Mouse (Mus musculus): ENCODE measurements at regions not wholly inside any gene's neighbourhood (a gene's known extent, or its start where the extent isn't known, plus 50 kb on each side); places are given as distances from the start of the nearest gene placed in this dataset.

DNA sequence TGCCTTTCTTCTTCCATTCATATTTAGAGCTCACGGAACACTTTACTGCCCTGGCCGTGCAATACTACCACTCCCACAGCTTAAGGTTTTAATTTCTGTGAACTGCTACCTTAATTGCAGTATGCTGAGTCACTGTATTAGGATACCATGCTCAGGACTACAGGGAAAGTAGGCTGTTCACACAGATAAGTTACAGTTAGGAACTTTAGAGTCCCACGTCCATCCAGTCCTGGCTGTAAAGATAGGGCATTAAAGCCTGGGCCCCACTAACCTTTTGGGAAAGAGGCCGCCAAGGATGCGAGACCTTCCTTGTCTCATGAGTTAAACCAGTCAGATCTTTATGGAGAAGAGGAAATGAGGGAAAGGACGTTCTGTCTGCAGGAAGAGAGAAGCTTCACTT lies 574.6 kb downstream of the Stpg2 start:
- DNase-seq (ENCODE audit: low spot score in 2 of 2): no peak

- no peak for DNase-seq (ENCODE audit: low spot score in 2 of 2)
Measured at GRCm38 (mm10) chr3:139783406-139783805, 577.9 kb downstream of the Stpg2 start.

DNA sequence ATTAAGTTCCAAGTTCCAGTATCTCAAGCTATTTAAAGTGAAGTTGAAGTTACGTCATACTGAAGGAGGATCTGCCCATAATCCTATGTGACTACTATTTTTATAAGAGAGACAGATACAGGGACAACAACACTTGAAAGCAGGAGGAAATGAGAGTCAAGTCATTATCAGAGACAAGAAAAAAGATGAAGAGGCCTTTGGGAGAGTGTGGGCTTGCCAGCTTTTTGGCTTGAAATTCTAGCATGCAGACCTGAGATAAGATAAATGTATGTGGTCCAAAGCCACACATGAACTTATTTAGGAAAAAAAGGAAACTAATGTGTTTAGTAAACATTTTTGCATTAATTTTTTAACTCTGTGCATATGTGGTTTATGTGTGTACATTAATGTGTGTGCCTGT lies 581.0 kb downstream of the Stpg2 start:
- no peak for DNase-seq (ENCODE audit: low spot score in 2 of 2)

GRCm38 (mm10) chr3:139788854-139789253 lies 583.4 kb downstream of the Stpg2 start:
- DNase-seq (ENCODE audit: low spot score in 2 of 2): no peak

DNA sequence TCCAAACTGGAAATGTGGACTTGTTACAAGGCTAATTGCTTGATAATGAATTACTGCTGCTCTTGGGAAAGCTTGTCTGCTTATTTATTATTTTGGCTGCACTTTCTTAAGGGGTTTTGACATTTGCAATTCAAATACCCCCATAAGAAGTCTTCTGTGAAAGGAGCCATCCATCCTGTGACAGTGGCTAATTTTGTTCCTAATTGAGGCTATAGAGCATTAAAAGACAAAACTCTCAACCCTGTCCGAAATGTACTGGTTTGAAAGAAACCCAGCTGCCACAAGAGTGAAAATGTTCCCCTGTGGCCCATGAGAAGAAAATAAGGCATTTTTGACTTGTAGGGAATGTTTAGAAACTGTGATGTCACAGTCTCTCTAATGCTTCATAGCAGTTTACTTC lies 591.2 kb downstream of the Stpg2 start:
- no peak for DNase-seq (ENCODE audit: low spot score in 2 of 2)

DNA sequence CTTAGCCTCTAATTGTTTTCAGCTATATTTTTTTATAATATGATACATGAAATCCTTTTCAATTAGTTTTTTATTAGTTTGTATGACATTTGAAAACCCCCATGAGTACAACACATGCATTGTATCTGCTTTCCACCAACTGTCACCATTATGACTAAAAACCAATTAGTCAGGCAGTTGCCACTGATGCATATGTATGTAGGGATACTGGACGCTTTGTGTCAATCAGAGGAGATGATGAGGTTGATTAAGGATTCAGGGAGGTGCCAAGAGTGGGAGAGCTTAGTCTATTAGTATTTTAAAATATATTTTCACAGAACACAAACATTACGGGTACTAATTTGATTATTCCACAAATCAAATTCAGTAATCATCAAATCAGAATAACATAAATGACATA lies 593.6 kb downstream of the Stpg2 start:
- DNase-seq (ENCODE audit: low spot score in 2 of 2): no peak

- DNase-seq (ENCODE audit: low spot score in 2 of 2): no peak
Measured at GRCm38 (mm10) chr3:139802716-139803710, 597.5 kb downstream of the Stpg2 start.

DNA sequence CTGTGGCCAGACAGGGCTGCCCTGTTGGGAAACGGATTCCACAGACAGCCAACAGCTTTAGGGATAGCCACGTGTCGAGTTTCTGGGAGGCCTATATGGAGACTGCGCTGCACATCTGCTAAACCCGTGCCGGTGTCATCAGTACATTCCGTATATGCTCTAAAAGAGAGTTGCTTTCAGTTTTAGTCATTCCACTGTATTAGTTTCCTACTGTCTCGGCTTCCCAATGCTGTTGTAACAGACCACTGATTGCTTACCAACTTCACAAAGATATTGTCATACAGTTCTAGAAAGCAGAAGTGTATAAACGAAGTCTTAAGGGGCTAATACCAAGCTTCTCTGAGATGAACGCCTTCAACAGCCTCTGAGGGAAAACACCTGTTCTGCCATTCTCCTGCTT lies 622.5 kb downstream of the Stpg2 start:
- no peak for DNase-seq (ENCODE audit: low spot score in 2 of 2)

DNA sequence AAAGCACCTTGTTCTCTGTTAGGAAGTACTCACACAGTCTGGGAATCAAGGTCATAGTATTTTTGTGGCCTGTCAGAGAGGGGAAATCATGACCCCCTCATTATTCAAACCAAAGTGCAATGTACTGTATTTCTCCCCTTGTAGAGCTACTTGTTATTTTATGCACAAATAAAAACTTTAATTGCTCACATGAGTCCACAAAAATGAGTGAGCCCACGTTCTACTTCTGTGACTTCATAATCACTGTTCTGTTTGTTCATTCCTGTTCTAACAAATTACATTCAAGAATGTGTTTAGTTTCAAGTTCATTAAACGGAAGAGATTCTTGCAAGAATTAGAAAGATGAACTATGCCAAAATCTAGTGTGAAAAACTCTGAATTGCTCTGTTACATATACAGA lies 623.1 kb downstream of the Stpg2 start:
- DNase-seq (ENCODE audit: low spot score in 2 of 2): no peak

GRCm38 (mm10) chr3:139832599-139832998 lies 627.1 kb downstream of the Stpg2 start:
- no peak for DNase-seq (ENCODE audit: low spot score in 2 of 2)

- no peak for DNase-seq (ENCODE audit: low spot score in 2 of 2)
Measured at GRCm38 (mm10) chr3:139842015-139842414, 636.5 kb downstream of the Stpg2 start.

DNA sequence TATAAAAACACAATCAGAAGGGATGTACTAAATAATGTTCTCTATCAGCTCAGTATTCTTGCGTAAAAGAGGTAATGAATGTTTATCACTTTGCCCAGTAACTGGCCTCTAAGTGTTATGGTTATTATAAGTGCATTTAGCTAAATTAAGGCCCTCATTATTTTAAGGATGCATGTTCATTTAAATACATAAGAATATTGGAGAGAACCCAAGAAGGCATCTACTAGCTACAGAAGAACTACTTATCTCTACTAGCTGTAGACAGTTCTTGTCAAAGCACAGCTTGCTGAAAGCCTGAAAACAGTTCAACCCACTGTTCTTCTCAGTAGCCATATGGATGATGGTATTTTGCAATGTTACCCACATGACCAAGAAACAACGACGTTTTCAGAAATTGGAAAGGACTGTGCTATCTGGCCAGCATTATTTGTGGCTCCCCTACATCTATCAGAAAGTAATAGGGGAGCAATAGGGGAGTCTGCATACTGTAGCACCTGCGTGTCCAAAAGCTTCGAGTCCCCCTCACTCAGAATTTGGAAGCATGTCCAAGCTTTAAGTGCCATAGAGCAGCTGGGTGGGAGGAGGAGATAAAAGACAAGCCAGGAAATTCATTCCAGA lies 637.6 kb downstream of the Stpg2 start:
- no peak for DNase-seq (ENCODE audit: low spot score in 2 of 2)

DNA sequence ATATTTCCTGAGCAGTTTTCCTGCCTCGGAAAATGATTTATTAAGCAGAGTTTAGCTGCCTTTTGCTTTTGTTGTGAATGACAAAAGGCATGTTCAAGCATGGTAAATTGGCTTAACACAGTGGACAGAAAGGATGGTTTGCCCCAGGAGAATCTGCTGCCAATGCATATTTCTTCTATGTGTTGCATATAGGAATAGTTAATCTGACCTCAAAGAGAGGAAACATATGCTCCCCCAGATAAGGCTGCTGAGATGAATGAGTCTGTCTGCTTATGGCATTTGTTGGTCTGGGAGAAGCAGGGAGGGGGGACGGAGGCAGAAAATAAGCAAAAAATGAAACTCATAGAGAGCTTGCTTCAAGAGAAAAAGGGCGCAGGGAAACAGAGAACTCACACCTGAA lies 638.9 kb downstream of the Stpg2 start:
- DNase-seq (ENCODE audit: low spot score in 2 of 2): no peak

DNA sequence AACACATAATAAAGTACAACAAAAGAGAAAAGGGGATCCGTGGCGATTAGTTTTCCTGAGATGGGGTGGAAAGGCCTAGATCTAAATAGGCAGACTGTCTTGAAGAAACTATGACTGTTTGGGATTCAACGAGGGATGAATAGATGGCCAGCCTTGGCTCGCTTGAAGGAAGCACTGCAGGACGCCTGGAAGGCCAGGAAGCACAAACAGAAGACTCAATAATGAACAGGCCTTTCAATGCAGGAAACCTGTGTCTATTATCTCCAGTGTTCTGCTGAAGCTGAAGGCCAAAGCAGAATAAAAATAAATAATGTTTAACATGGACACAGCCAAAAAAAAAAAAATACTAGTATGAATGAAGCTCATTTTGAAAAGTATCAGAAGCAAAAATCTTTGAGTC lies 642.3 kb downstream of the Stpg2 start:
- DNase-seq (ENCODE audit: low spot score in 2 of 2): no peak

DNA sequence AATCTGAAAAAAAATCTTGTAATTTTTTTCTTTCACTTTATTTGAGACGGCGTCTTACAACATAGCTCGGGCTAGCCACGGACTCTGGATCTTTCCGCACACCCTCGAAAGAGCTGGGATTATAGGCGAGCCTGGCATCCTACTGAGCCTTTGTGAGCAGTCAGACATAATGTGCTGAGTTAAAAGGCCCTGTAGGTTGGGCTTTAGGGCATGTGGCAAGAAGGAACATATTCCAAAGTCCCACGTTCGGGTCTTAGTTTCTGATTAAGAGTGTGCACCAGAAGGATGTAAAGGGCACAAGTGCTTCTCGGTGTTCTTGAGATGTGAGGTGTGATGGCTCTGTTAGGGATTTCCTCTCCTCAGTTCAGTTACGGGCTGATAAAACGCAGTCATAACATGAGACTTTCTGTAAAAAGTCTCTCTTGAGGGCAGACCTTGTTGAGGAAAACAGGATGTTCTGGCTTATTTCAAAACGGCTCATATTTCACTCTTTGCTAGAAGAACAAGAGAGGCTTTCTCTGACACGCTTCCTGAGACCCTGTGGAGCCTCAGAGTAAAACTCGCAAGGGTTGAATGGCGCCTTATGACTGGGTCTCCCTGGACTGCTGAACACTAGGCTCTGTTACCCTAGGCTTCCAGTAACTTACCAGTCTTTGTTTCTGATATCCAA lies 654.6 kb downstream of the Stpg2 start:
- no peak for DNase-seq (ENCODE audit: low spot score in 2 of 2)

DNA sequence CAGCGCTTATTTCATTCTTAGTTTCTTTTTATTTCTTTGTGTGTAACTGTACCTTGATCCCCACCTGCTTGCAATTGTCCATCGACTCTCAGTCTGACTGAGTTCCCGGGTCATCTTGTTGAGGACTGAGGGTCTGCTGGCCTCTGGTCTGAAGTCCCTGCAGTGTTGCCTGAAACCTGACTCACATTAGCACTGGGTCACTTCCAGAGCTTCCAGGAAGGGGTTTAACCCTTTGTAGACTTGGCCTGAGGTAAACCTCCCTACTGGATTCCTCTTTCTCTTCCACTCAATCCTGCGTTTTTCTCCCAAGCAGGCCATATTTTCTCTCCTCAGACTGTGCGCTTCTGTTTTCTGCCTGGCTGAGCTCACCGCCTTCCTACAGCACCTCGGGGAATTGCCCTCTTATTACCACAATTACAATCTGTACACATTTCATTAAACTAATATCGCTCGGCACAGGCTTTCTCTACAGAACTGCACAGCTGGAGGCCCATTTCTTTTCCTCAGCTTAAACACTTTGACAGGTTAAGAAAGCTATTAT lies 655.4 kb downstream of the Stpg2 start:
- DNase-seq (ENCODE audit: low spot score in 2 of 2): no peak

DNA sequence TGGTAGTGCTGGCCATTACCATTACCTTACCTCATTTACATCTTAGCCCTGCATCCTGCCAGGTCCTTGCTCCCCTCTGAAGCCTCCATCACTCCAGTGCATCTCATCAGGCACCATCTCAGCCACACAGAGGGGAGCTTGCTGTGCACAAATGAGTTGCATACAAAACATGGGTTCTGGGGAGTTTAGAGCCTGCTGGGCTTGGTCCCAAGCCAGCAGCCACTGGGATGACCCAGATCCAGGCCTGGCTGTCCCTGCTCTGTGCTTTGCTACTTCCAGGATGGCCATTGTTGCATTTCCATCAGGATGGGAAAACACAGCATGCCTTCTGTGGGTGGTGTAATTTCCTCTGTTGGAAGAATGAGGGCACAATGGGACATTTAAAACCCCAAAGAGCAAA lies 660.8 kb downstream of the Stpg2 start:
- DNase-seq (ENCODE audit: low spot score in 2 of 2): no peak

DNA sequence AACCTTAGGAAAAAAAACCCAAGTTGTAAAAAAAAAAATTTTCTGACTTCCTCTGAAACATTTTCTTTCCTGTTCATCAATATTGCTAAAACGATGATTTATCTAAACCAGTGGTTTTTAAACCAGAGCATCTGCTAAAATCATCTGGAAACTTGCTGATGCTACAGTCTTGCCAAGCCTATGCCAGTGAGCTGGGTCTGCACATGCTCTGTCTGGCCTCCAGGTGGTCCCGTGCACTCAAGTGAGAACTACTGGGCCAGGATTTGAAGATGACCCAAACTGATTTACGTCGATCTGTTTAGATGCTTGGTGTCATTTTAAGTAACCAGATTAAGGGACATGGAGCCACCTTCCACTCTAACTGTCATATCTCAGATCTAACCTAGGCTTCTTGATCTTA lies 661.5 kb downstream of the Stpg2 start:
- no peak for DNase-seq (ENCODE audit: low spot score in 2 of 2)

GRCm38 (mm10) chr3:139867499-139867898 lies 662.0 kb downstream of the Stpg2 start:
- DNase-seq (ENCODE audit: low spot score in 2 of 2): no peak

DNA sequence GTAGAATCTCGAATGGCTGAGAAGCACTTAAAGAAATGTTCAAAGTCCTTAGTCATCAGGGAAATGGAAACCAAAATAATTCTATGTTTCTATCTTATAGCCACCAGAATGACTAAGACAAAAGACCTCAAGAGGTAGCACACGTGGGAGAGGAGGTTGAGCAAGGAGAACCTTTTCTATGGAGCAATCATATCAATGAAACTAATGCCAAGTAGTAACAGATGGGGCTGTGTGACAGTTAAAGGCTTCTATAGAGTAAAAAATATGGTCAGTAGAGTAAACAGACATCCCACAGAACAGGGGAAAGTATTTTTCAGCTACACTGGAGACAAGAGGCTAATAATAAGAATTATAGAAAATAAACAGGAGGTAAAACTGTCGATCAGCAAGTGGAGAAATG lies 664.3 kb downstream of the Stpg2 start:
- no peak for DNase-seq (ENCODE audit: low spot score in 2 of 2)

DNA sequence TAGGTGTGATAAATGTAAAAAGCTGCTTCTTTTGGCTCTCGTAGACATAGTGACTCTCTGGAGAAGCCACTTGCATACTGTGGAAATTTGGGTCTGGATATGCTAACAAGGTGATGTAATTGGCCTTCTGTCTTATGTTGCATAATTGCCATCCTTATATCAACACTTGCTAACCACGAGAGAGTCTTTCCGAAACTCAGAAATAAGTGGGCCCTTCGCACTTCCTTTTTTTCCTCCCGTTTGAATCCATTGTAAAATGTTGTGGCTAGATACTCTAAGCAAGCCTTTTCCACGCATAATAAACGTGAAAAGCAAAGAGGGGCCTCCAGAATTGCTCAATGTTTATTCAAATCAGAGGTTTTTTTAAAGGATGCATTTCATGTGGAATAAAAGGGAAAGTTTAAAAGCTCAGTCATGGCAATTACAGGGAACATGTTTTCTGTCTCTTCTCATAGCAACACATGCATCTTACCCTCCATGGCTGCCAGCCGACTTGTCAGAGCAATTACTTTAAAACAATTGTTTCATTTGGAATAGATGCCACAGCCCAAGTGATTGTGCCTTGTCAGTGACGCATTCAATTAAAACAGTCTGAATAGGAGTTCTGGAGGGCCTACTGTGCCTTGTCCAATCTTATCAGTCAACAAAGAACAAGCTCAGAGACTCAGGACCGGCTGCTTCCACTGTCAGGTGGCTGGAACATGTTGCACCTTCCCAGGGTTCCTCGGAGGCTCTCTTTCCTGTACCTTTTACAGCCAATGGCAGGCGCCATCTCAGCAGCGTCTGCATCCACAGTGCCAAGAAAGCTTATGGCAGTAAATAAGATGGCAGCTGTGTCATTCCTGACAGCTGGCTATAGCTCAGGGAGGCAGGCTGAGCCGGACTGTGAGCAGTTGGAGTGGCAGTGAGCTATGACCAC lies 680.7 kb downstream of the Stpg2 start:
- DNase-seq (ENCODE audit: low spot score in 2 of 2): peak in 1 of 2 experiments; percentile 5

Measured in frontal cortex, postnatal 10 days (tissue).